Mouse (Mus musculus) spleen, adult 12 weeks (tissue): ENCODE data around the gene Gm8108.
"Not testable (repeated sequence)": the region's sequence is repeated elsewhere in the genome, so short reads cannot be mapped to it uniquely, and the experiment has no call there.

Source experiments
- DNase-seq: peaks from one replicate; pipeline ENCODE4 v3.0.0; 2022; ENCODE audit warnings: low spot score

Gene Gm8108

GRCm38 (mm10) chr14:4110426-4110825, at the start of gene Gm8108:
Gm8108 (plus strand) TSS chr14:4110526.
- not testable (repeated sequence) for DNase-seq

DNA sequence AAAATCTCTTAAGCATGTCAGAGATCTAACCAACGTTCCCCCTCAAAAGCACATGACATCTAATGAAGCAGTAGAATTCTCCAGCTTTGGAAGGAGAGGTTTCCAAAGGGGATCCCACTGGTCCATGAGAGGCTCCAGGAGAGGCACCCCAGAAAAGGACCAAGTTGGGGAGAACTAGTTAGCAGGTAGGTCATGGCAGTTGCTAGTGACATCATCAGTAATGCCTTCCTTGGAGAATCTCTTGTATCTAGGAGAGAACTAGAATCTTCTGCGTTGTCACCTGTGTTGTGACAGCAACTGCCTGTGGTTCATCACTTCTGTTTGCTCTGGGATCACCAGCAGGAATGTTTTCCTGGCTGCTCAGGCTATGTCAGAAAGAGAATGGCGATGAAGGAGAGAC, 26.5 kb upstream of the Gm8108 start, which contains the start of gene Gm3115:
Gene Gm3115 (plus strand): TSS at position 301 of the 400 bp plus-strand sequence.
- not testable (repeated sequence) for DNase-seq

- not testable (repeated sequence) for DNase-seq
These were observed 31.3 kb downstream of the Gm8108 start for GRCm38 (mm10) chr14:4141646-4142045.

- DNase-seq, result not testable (repeated sequence)
These were observed 54.4 kb downstream of the Gm8108 start, which contains the start of gene Gm3127 for GRCm38 (mm10) chr14:4164730-4165129. Gm3127 (plus strand) TSS chr14:4165030.

DNA sequence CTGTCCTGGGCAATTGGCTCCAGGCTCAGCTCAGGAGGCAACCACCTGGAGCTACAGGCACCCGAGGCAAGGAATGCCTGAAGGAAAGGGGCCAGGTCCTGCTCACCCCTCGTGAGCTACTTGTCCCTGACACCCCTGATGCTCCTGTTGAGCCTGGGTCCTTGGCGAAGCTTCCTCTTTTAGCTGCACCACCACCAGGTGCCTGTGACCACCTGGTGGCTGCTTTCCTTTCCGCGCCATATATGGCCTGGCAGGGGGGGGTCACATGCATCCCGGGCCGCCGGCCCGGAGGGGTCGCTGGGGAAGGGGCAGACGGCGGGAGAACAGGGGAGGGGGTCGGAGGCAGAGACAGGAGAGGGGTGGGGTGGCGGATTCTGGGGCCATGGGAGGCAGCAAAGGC, 71.7 kb downstream of the Gm8108 start:
- DNase-seq, result not testable (repeated sequence)
